Mouse (Mus musculus) cerebellum, adult 8-10 months (tissue): ENCODE results near the gene Ces2e.
"Not testable (repeated sequence)": the region's sequence is repeated elsewhere in the genome, so short reads cannot be mapped to it uniquely, and the experiment has no call there.

Experiments
- DNase-seq: peaks from one replicate; pipeline ENCODE4 v3.0.0; 2022

Gene Ces2e

DNA sequence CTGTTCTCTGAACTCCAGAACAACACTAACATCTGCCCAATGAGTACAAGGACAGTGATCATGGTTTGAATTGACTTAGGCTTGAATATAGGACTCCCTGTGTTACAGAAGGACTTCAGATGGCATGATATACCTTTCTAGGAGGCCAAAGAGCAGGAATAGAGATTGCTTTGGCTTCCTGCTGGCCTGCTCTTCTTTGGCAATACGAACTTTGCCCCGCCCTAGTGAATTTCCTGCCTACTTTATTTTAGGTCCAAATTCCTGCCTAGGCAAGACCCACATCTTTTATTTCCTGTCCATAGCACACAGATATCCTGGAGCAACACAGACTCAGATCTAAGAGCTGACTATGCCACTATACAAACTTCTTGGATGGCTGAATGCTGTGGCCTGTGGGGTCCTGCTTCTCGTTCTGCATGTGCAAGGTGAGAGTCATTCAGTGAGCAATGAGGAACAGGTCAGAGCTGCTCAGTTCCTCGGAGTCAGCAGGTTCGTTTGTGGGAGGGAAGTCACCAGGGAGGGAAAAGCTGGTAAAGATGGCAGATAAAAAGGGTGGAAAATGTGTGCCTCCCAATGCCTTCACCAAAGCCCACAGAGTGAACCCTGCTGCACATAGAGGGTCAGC, at the start of gene Ces2e:
Ces2e (plus strand) TSS at position 289 of the 625 bp plus-strand sequence.
- no peak for DNase-seq

DNA sequence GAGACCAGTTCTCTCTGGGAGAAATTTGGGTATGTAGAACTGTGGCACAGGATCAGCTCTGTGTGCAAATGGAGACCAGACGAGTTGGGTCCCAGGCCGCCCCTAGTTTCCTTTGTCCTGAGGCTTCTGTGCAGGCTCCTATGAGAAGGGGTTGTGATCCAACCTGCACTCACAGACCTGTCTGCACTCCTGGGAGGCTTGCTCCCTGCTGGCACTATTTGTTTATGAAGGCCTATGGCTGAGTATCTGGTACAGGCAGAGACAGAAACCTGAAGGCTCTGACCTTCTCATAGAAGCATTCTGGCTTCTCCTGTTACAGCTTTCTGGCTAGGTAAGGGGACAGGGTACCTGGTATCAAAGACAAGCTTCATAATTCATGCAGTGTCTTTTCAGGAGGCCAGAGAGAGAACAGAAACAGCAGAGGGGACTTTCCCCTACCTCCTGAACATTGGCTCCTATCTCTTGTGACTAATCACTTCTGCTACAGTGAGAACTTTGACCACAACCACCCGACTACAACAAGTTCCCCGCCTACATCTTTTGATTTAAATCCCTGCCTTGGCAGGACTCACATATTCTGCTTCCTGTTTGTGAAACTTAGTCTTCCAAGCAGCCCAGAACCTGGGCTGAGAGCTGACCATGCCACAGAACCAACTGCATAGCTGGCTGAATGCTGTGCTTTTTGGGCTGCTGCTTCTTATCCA, 39.7 kb upstream of the Ces2e start:
- DNase-seq = not testable (repeated sequence)

DNA sequence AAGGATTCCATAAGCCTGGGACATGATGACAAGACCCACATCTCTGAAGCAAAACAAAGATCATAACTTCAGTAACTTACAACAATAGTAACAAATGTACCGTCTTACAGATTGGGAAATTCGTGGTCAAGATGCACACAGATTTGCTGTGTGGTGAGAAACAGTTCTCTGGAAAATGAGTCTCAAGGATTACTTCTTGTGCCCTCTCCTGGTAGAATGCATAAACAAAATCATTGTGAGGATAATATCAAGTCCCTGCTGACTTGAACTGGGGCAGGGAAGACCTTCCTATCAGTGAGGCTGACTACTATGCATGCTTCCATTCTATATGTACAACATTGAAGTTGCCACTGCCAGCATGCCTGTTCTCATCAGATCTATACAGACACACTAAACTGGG, 24.3 kb upstream of the Ces2e start:
- no peak for DNase-seq

DNA sequence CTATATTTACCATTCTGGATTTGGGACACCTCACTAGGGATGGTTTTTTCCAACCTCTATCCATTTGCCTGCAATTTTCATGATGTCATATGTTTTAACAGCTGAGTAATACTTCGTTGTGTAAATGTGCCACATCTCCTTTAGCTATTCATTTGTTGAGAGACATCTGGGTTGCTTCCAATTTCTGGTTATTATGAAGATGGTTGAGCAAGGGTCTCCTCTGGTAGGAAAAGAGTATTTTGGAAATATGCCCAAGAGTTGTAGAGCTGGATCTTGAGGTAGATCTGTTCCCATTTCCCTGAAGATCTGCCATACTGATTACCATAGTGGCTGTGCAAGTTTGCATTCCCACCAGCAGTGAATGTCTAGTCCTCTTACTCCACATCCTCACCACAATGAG, 18.9 kb upstream of the Ces2e start:
- DNase-seq = no peak

DNA sequence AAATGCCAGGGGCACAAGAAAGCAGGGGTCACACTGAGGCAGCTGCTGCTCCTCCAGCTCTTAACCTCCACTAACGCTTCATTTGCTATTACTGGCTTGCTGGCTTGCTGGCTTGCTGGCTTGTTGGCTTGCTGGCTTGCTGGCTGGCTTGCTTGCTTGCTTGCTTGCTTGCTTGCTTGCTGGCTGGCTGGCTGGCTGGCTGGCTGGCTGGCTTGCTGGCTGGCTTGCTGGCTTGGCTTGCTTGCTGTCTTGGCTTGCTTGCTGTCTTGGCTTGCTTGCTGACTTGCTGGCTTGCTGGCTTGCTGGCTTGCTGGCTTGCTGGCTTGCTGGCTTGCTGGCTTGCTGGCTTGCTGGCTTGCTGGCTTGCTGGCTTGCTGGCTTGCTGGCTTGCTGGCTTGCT, 17.0 kb upstream of the Ces2e start:
- peak; percentile 67 for DNase-seq

DNA sequence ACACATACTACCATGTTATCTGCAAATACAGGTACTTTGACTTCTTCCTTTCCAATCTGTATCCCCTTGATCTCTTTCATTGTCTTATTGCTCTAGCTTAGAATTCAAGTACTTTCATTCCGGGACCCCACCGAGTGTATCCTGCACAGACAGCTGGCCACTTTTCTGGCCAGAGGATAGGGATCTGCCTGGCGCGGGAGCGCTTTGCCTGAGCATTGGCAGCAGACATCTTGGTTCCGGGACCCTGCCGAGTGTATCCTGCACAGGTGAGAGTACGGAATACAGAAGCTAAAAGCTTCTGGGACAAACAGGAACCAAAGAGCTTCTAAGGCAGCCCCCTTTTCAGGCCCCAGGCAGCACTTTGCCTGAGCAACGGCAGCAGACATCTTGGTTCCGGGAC, 16.4 kb upstream of the Ces2e start:
- DNase-seq = peak; percentile 1

DNA sequence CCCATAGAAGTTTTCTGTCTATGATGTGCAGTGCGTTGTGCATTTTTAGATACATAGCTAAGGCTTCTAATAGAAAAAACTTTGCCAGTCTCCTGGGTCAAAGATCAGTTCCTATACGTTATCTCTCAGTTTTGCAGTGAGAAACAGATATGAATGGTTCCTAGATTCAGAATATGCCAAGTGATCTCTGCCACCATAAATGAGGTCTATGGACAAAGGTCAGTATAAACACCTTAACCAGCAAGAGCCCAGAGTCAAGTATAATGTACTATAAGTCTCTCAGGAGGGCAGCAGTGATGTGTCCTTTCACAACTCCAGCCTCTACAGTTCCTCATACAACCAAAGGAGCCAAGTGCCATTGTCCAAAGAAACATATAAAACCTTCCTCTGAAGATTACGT, 1.2 kb downstream of the Ces2e start:
- no peak for DNase-seq

DNA sequence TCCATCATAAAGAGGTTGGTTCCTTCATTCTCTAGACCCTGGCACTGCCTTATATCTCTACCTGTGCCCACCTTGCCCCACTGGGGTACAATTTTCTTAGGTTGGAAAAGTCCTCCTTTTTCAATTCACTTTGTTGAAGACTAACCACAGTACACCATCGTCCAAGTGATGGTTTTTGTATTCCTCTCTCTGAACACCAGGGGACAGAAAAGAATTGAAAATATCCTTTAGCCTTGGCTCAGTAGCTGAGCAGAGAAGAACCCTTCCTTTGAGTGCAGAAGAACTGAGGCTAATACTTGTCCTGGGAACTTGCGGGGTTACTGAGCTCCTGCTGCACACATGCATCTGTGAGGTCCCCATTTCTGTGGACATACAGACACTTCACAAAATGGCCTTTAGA, 18.6 kb downstream of the Ces2e start:
- DNase-seq = no peak

DNA sequence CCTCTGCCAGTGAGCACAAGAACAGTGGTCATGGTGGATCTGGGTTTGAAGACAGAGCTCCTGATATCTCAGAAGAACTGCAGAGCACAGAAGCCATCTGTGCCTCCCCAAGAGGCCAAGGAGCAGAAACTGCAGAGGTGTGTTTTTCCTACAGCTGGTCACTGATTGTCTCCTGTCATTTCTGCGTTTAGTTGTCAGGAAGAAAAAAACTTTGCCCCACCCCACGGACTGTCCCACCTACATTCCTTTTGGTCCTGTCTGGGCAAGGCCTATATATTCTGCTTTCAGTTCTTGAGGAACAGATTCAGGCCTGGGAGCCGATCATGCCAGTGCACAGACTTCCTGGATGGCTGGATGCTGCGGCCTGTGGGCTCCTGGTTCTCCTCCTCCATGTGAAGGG, 21.0 kb downstream of the Ces2e start, which contains the start of gene Ces2f:
Ces2f (plus strand) TSS at position 301 of the 400 bp plus-strand sequence.
- DNase-seq = no peak

DNA sequence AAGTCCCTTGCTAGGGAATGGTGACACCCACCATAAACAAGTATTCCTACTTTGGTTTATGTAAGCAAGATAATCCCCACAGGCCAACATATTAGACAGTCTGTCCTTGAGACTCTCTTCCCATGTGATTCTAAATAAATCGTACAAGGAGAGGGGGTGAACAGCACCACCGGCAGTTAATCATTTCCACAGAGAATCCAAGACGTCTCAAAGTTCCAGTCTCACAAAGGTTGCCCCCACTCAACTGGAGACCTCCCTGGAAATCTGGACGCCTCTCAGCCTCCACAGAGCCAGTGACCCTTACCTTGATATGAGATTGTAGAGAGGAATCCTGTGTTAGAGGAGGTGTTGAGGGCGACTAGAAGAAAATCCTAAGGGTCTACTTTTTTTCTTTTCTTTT, 23.0 kb downstream of the Ces2e start:
- DNase-seq = no peak

DNA sequence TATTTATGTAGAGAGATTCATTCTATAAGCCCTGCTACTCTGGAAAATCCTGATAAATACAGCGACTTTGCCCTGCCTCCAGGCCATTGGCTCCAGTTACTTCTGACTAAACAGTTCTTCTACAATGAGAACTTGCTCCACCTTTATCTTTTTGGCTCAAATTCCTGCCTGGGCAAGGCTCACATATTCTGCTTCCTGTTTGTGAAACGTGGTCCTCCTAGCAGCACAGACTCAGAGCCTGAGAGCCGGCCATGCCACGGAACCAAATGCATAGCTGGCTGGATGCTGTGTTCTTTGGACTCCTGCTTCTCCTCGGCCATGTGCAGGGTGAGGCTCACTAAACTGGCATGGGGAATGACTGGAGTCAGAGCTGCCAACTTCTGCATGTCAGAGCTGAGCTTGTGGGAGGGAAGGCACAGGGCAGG, 35.5 kb downstream of the Ces2e start, which contains the start of gene Ces2g:
Ces2g (plus strand) TSS at position 182 of the 425 bp plus-strand sequence.
- DNase-seq = no peak

DNA sequence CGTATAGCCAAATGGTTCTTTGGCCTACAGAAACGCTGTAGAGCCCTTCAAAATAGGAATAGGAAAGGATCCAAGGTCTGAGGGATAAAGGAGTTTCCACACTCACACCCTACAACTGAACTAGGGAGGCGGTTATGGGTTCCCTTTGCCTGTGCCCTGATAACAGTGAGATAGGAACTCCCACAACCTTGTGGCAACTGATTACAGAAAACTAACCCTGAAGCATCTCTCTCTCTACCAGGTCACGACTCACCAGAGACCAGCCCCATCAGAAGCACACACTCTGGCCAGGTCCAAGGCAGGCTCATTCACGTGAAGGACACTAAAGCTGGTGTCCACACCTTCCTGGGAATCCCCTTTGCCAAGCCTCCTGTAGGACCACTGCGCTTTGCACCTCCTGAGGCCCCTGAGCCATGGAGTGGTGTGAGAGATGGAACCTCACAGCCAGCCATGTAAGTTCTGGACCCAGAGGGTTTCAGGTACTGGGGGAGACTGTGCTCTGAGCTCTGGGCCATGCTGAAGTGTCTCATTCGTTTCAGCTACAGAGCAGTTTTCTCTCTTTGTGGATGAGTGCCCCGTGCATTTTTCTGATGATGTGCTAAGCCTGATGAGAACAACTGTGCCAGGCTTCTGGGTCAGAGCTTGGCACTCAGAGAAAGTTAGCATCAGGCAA, 36.3 kb downstream of the Ces2e start:
- DNase-seq = no peak

DNA sequence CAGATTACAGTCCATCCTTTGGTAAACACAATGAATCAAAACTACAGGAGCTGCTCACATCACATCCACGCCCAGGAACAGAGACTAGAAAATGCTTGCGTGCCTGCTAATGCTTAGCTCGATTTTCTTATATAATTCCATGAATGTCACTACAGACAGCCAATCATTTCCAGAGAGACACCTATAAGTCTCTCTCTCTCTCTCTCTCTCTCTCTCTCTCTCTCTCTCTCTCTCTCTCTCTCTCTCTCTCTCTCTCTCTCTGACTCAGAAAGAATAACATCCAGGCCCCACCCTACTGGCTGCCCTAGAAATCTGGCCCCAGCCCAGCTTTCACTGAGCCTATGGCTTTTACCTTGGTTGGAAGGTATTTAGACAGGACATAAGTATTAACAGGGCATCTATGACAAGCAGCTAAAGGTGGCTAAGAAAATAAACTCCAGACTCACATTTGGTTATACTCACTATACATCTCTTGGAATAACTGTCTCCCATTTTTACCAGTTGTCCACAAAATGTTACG, 37.4 kb downstream of the Ces2e start:
- DNase-seq = no peak

DNA sequence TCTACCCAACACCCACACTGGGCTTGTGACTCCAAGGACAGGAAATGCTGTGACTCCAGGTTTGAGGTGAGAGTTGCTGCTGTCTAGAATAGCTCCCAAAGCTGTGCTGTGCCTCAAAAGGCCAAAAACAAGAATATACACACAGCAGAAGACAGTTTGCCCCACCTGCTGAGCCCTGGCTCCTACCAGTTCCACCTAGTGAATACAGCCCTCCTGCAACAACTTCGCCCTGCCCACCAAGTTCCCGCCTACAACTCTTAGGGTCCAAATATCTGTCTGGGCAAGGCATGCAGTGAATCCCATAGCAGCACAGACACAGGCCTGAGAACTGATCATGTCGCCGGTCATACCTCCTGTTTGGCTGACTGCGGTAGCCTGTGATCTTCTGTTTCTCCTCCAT, 58.1 kb downstream of the Ces2e start:
- DNase-seq = no peak
